Mouse (Mus musculus) MEL (cell line): ENCODE measurements around the gene Stat1.

Experiments
- CTCF ChIP-seq, 3 experiments: IDR thresholded peaks in 2 of 3; conservative IDR thresholded peaks in 1 of 3; 2 replicates each; pipeline ENCODE4 v1.5.1; 2011 to 2012; ENCODE audit warnings: low read length in 3 of 3, low read depth in 2 of 3, mild to moderate bottlenecking in 2 of 3, improper control_type of control experiment in 1 of 3, inconsistent platforms in 1 of 3, mixed read lengths in 1 of 3, moderate library complexity in 1 of 3; ENCODE audit not compliant: control insufficient read depth in 1 of 3, insufficient read depth in 1 of 3, poor library complexity in 1 of 3, severe bottlenecking in 1 of 3
- MAZ ChIP-seq: IDR thresholded peaks from 2 replicates; pipeline ENCODE4 v1.6.1; 2012; ENCODE audit warnings: low read depth, mild to moderate bottlenecking, inconsistent platforms, low read length, improper control_type of control experiment
- NRF1 ChIP-seq: IDR thresholded peaks from 2 replicates; pipeline ENCODE4 v1.6.1; 2014; ENCODE audit warnings: low read depth, mild to moderate bottlenecking, inconsistent platforms, low read length, improper control_type of control experiment, moderate library complexity; ENCODE audit not compliant: poor library complexity, insufficient read depth, severe bottlenecking
- POLR2A ChIP-seq, 2 experiments: IDR thresholded peaks; 2 replicates each; pipeline ENCODE4 v1.6.1; 2011 to 2012; ENCODE audit warnings: low read length in 2 of 2, mild to moderate bottlenecking in 2 of 2, control low read depth in 1 of 2, improper control_type of control experiment in 1 of 2, low read depth in 1 of 2, moderate library complexity in 1 of 2; ENCODE audit not compliant: control insufficient read depth in 1 of 2, insufficient read depth in 1 of 2, poor library complexity in 1 of 2
- POLR2AphosphoS2 ChIP-seq: IDR thresholded peaks from 2 replicates; pipeline ENCODE4 v1.6.1; 2011; ENCODE audit warnings: low read length, improper control_type of control experiment
- ZKSCAN1 ChIP-seq: IDR thresholded peaks from 2 replicates; pipeline ENCODE4 v1.6.1; 2012; ENCODE audit warnings: low read depth, mild to moderate bottlenecking, inconsistent platforms, low read length, improper control_type of control experiment, moderate library complexity

GRCm38 (mm10) chr1:52152936-52153335 lies 33.7 kb downstream of the Stat1 start:
- no peak for TF ChIP-seq ZKSCAN1
- TF ChIP-seq MAZ: no peak
- no peak for TF ChIP-seq NRF1
- no peak for TF ChIP-seq CTCF (IDR thresholded peaks at IDR 0.05 in 2 of 3, conservative IDR thresholded peaks at IDR 0.05 in 1 of 3; ENCODE audit: control insufficient read depth in 1 of 3, insufficient read depth in 1 of 3, low read depth in 2 of 3, low read length in 3 of 3, poor library complexity in 1 of 3, severe bottlenecking in 1 of 3)
- no peak for TF ChIP-seq POLR2AphosphoS2
- no peak for TF ChIP-seq POLR2A (IDR thresholded peaks at IDR 0.05; ENCODE audit: control insufficient read depth in 1 of 2, insufficient read depth in 1 of 2, low read depth in 1 of 2, low read length in 2 of 2, poor library complexity in 1 of 2)
